Mouse (Mus musculus) C2C12 (cell line): Measurements from ENCODE around the gene Tnxb. TPM values are rescaled to one million over a fixed set of nuclear protein-coding genes. Genes with fewer than 3 reads are reported as not detected.
"Not testable (repeated sequence)": the region's sequence is repeated elsewhere in the genome, so short reads cannot be mapped to it uniquely, and the experiment has no call there.

Experiments used
- H3K27me3 ChIP-seq: one replicate; pipeline ENCODE4 v1.6.1; 2011; ENCODE audit not compliant: control insufficient read depth, insufficient read depth, insufficient read length
- H3K36me3 ChIP-seq: one replicate; pipeline ENCODE4 v1.6.1; 2011; ENCODE audit not compliant: control insufficient read depth, insufficient read depth
- H3K4me3 ChIP-seq: one replicate; pipeline ENCODE4 v1.5.1; 2011; ENCODE audit warnings: mild to moderate bottlenecking, control low read depth; ENCODE audit not compliant: poor library complexity, insufficient read depth, severe bottlenecking
- H3K79me2 ChIP-seq: one replicate; pipeline ENCODE4 v1.6.1; 2011; ENCODE audit not compliant: control insufficient read depth, insufficient read depth
- H3K79me3 ChIP-seq: one replicate; pipeline ENCODE4 v1.6.1; 2011; ENCODE audit warnings: low read depth, control low read depth
- H3ac ChIP-seq: one replicate; pipeline ENCODE3; 2011; ENCODE audit warnings: low read depth; ENCODE audit not compliant: control insufficient read depth, insufficient read length
- CEBPB ChIP-seq: IDR thresholded peaks from one replicate; pipeline ENCODE4 v1.6.1; 2011; ENCODE audit warnings: low read depth, mild to moderate bottlenecking, control low read depth, moderate library complexity
- CTCF ChIP-seq: IDR thresholded peaks from one replicate; pipeline ENCODE4 v1.5.1; 2011; ENCODE audit not compliant: control insufficient read depth, insufficient read depth, insufficient read length
- FOSL1 ChIP-seq: IDR thresholded peaks from one replicate; pipeline ENCODE4 v1.8.0; 2011; ENCODE audit warnings: mild to moderate bottlenecking, low read length; ENCODE audit not compliant: poor library complexity, insufficient read depth, severe bottlenecking
- MAX ChIP-seq: IDR thresholded peaks from one replicate; pipeline ENCODE4 v1.6.1; 2011; ENCODE audit warnings: mild to moderate bottlenecking, control low read depth
- MYOD1 ChIP-seq: IDR thresholded peaks from one replicate; pipeline ENCODE4 v1.6.1; 2011; ENCODE audit warnings: low read depth; ENCODE audit not compliant: control insufficient read depth, insufficient read length
- MYOG ChIP-seq: IDR thresholded peaks from one replicate; pipeline ENCODE4 v1.6.1; 2011; ENCODE audit not compliant: control insufficient read depth, insufficient read length; ENCODE audit errors: extremely low read depth
- USF1 ChIP-seq: IDR thresholded peaks from one replicate; pipeline ENCODE4 v1.6.1; 2011; ENCODE audit warnings: low read depth, mild to moderate bottlenecking, control low read depth, moderate library complexity
- polyA plus RNA-seq: library from polyadenylated mRNA; unstranded; fragments of >200 nt; fragmentation: generic; extraction: Trizol; gene quantifications from one replicate; pipeline ENCODE4 v1.2.1, GENCODE M21; 2012; ENCODE audit warnings: missing spikeins

Gene Tnxb
- polyA plus RNA-seq, 1 experiment = 0.02 TPM

DNA sequence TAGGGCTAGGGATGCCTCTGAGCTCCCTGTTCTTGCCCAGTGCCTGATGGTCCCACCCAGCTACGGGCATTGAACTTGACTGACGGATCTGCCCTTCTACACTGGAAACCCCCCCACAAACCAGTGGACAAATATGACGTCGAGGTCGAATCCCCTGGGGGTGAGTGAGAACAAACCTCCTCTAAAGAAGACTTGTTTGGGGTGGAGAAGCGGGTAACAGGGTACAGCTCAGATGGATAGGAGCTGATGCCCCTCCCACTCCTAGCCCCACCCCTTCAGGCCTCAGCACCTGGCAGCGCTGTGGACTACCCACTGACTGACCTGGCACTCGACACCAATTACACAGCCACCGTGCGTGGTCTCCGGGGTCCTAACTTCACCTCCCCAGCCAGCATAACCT is 47.1 kb downstream of the Tnxb start:
- Histone ChIP-seq H3K79me2 (no peaks in the 10 kb centered on the region), H3K79me3 (no peaks in the 10 kb centered on the region), H3ac (no peak overlapping the region), H3K36me3 (no peaks in the 10 kb centered on the region), H3K27me3 (peaks cover 25% of the 10 kb centered on the region), H3K4me3 (no peak overlapping the region)
- TF ChIP-seq MAX = no peak
- no peak for TF ChIP-seq CTCF
- no peak for TF ChIP-seq CEBPB
- no peak for TF ChIP-seq MYOG
- TF ChIP-seq MYOD1 = no peak
- no peak for TF ChIP-seq FOSL1
- TF ChIP-seq USF1 = no peak

- peaks cover 15% of the 10 kb centered on the region for H3K27me3 ChIP-seq
- H3K36me3 ChIP-seq, H3K4me3 ChIP-seq, H3K79me2 ChIP-seq, H3K79me3 ChIP-seq, H3ac ChIP-seq: not testable (repeated sequence)
Measured at GRCm38 (mm10) chr17:34719886-34720285, 49.6 kb downstream of the Tnxb start.

DNA sequence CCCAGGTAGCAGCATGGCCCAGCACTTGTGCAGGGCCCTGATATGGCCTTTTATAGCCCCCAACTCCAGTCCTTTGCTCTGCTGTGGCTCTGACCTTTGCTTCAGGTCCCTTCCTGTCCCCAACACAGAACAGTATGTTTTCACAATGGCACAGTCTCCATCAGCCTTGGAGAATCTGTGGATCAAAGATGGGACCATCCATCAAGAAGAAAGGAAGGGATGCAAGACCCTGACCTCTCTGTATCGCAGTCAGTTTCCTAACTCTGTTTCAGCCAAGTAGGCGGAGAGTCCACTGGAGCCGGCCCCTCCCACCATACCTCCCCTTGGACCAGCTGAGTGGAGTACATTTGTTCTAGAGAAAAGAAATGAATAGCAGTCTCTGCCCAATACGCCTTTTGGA is 51.9 kb downstream of the Tnxb start:
- H3K27me3 ChIP-seq, H3K4me3 ChIP-seq, H3K79me3 ChIP-seq, H3ac ChIP-seq, H3K79me2 ChIP-seq, H3K36me3 ChIP-seq: not testable (repeated sequence)

GRCm38 (mm10) chr17:34723066-34723465 is 52.7 kb downstream of the Tnxb start:
- no peaks in the 10 kb centered on the region for H3K36me3 ChIP-seq
- no peaks in the 10 kb centered on the region for H3K79me2 ChIP-seq
- no peak overlapping the region for H3ac ChIP-seq
- no peaks in the 10 kb centered on the region for H3K79me3 ChIP-seq
- no peak overlapping the region for H3K4me3 ChIP-seq
- no peaks in the 10 kb centered on the region for H3K27me3 ChIP-seq
- no peak for TF ChIP-seq MYOD1

DNA sequence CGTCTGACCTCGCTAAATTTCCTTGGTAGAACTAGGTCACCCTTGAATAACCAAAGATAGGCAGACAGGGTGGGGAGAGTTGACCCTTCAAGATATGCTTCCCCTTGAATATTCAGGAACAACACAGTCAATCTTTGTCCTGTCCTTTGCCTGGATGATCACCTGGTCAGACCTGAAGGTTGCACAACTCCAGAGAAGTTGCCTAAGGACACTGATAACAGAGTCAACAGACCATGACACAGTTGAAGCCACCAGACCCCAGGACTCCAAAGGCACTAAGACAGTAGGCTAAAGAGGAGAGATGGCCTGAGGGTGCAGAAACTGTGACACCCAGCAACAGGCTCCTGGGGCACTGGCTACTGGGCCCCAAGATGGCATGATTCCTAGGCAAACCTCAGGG is 57.6 kb downstream of the Tnxb start:
- H3K79me3 ChIP-seq = no peaks in the 10 kb centered on the region
- no peaks in the 10 kb centered on the region for H3K79me2 ChIP-seq
- TF ChIP-seq MYOG (no peak), MYOD1 (no peak), CEBPB (no peak), CTCF (no peak), MAX (no peak), USF1 (no peak), FOSL1 (no peak)
- H3K4me3 ChIP-seq = no peak overlapping the region
- H3K36me3 ChIP-seq = no peaks in the 10 kb centered on the region
- H3K27me3 ChIP-seq = peaks cover 21% of the 10 kb centered on the region
- H3ac ChIP-seq = no peak overlapping the region

GRCm38 (mm10) chr17:34729155-34729554 is 58.8 kb downstream of the Tnxb start:
- not testable (repeated sequence) for H3K79me3 ChIP-seq, H3K4me3 ChIP-seq, H3ac ChIP-seq, H3K36me3 ChIP-seq, H3K79me2 ChIP-seq
- peaks cover 29% of the 10 kb centered on the region for H3K27me3 ChIP-seq

- not testable (repeated sequence) for H3K4me3 ChIP-seq, H3ac ChIP-seq, H3K36me3 ChIP-seq, H3K79me3 ChIP-seq, H3K79me2 ChIP-seq
- H3K27me3 ChIP-seq = peaks cover 35% of the 10 kb centered on the region
Measured at GRCm38 (mm10) chr17:34729779-34730553, 59.6 kb downstream of the Tnxb start.

- H3K79me3 ChIP-seq, H3ac ChIP-seq, H3K36me3 ChIP-seq, H3K4me3 ChIP-seq, H3K79me2 ChIP-seq: not testable (repeated sequence)
- H3K27me3 ChIP-seq = peaks cover 42% of the 10 kb centered on the region
Measured at GRCm38 (mm10) chr17:34737466-34737865, 67.1 kb downstream of the Tnxb start.

DNA sequence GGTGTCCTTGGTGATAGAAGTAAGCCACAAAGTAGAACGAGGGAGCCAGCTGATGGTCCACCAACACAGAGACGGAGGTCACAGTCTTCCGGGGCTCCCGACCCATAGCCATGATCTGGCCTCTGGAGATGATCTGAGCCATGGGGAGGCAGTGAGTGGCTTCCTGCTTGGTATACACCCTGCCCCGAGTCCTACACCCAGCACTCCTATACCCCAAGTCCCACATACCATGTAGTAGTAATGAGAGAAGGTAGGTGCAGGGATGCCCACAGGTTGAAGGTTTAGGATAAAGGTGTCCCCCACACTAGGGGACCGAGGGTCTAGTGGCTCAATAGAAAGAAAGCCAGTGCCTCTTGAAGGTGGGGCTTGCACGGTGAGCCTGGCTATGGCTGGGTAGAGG is 69.4 kb downstream of the Tnxb start:
- H3K36me3 ChIP-seq, H3K4me3 ChIP-seq, H3K79me3 ChIP-seq, H3ac ChIP-seq, H3K79me2 ChIP-seq: not testable (repeated sequence)
- H3K27me3 ChIP-seq = peaks cover 29% of the 10 kb centered on the region
